Mouse (Mus musculus): ENCODE measurements at regions not wholly inside any gene's neighbourhood (a gene's known extent, or its start where the extent isn't known, plus 50 kb on each side); places are given as distances from the start of the nearest gene placed in this dataset.

- 89% methylated on average over 9 of the region's 9 CpGs for WGBS
- no peak overlapping the region for H3K27ac ChIP-seq
- no peak for ATAC-seq (replicated peaks)
- H3K4me1 ChIP-seq, result no peaks in the 10 kb centered on the region
- no peaks in the 10 kb centered on the region for H3K27me3 ChIP-seq (replicated peaks)
- H3K4me3 ChIP-seq, result no peak overlapping the region
- no peak overlapping the region for H3K4me2 ChIP-seq
- H3K36me3 ChIP-seq (replicated peaks), result no peaks in the 10 kb centered on the region
- no peak overlapping the region for H3K9ac ChIP-seq
- no peaks in the 10 kb centered on the region for H3K9me3 ChIP-seq
These were observed 54.5 kb upstream of the Cmc1 start for GRCm38 (mm10) chr9:118204456-118204855.

GRCm38 (mm10) chr9:118206483-118206882 is 56.5 kb upstream of the Cmc1 start:
- H3K9me3 ChIP-seq, result no peaks in the 10 kb centered on the region
- no peak overlapping the region for H3K4me2 ChIP-seq
- no peak overlapping the region for H3K9ac ChIP-seq
- H3K27ac ChIP-seq, result no peak overlapping the region
- H3K4me3 ChIP-seq, result no peak overlapping the region
- 94% methylated on average over 7 of the region's 7 CpGs for WGBS
- ATAC-seq (replicated peaks), result no peak
- H3K27me3 ChIP-seq (replicated peaks), result no peaks in the 10 kb centered on the region
- H3K36me3 ChIP-seq (replicated peaks), result no peaks in the 10 kb centered on the region
- H3K4me1 ChIP-seq, result no peaks in the 10 kb centered on the region

GRCm38 (mm10) chr9:118219696-118220095 is 69.7 kb upstream of the Cmc1 start:
- no peak overlapping the region for H3K4me2 ChIP-seq
- ATAC-seq (replicated peaks), result no peak
- no peaks in the 10 kb centered on the region for H3K4me1 ChIP-seq
- no peaks in the 10 kb centered on the region for H3K27me3 ChIP-seq (replicated peaks)
- H3K36me3 ChIP-seq (replicated peaks), result no peaks in the 10 kb centered on the region
- 93% methylated on average over 5 of the region's 5 CpGs for WGBS
- H3K9me3 ChIP-seq, result 0 out of 2 replicates have a peak, but pooled peaks cover 4% of the 10 kb centered on the region
- no peak overlapping the region for H3K9ac ChIP-seq
- no peak overlapping the region for H3K4me3 ChIP-seq
- no peak overlapping the region for H3K27ac ChIP-seq

- H3K27ac ChIP-seq, result no peak overlapping the region
- no peak overlapping the region for H3K9ac ChIP-seq
- no peak for ATAC-seq (replicated peaks)
- H3K4me1 ChIP-seq, result no peaks in the 10 kb centered on the region
- no peaks in the 10 kb centered on the region for H3K36me3 ChIP-seq (replicated peaks)
- H3K4me3 ChIP-seq, result no peak overlapping the region
- no peak overlapping the region for H3K4me2 ChIP-seq
- H3K9me3 ChIP-seq, result no peaks in the 10 kb centered on the region
- 79% methylated on average over 14 of the region's 14 CpGs for WGBS
- no peaks in the 10 kb centered on the region for H3K27me3 ChIP-seq (replicated peaks)
These were observed 71.2 kb upstream of the Cmc1 start for GRCm38 (mm10) chr9:118221186-118221585.

- H3K27me3 ChIP-seq (replicated peaks), result no peaks in the 10 kb centered on the region
- 35% methylated on average over 23 of the region's 23 CpGs for WGBS
These were observed 77.6 kb upstream of the Cmc1 start for GRCm38 (mm10) chr9:118227401-118228061.

GRCm38 (mm10) chr9:118228691-118229427 is 78.9 kb upstream of the Cmc1 start:
- WGBS, result 33% methylated on average over 19 of the region's 19 CpGs
- Histone ChIP-seq H3K27ac (no peak overlapping the region), H3K4me1 (peaks cover 15% of the 10 kb centered on the region), H3K36me3 (replicated peaks) (no peaks in the 10 kb centered on the region), H3K27me3 (replicated peaks) (no peaks in the 10 kb centered on the region), H3K4me3 (no peak overlapping the region), H3K9ac (no peak overlapping the region), H3K4me2 (no peak overlapping the region), H3K9me3 (no peaks in the 10 kb centered on the region)
- ATAC-seq (replicated peaks), result no peak

More at GRCm38 (mm10) chr9:118227401-118228061, 77.6 kb upstream of the Cmc1 start:
- Histone ChIP-seq H3K27ac (peak overlapping the region; percentile 55; the same call in 1 of the 2 replicates), H3K9me3 (no peaks in the 10 kb centered on the region), H3K4me1 (peaks cover 15% of the 10 kb centered on the region), H3K36me3 (replicated peaks) (no peaks in the 10 kb centered on the region), H3K4me3 (no peak overlapping the region), H3K4me2 (peak overlapping the region; percentile 24), H3K9ac (no peak overlapping the region)
- ATAC-seq (replicated peaks), result no peak

GRCm38 (mm10) chr9:118240711-118241110 is 90.7 kb upstream of the Cmc1 start:
- 60% methylated on average over 4 of the region's 4 CpGs for WGBS

GRCm38 (mm10) chr9:118246820-118247628 is 97.0 kb upstream of the Cmc1 start:
- Histone ChIP-seq H3K9ac (no peak overlapping the region), H3K27me3 (replicated peaks) (peaks cover 9% of the 10 kb centered on the region; the same call in 1 of the 2 replicates), H3K9me3 (no peaks in the 10 kb centered on the region), H3K4me3 (no peak overlapping the region), H3K4me2 (no peak overlapping the region), H3K27ac (no peak overlapping the region), H3K36me3 (replicated peaks) (no peaks in the 10 kb centered on the region), H3K4me1 (0 out of 2 replicates have a peak, but pooled peaks cover 7% of the 10 kb centered on the region)
- 37% methylated on average over 15 of the region's 15 CpGs for WGBS
- ATAC-seq (replicated peaks), result no peak

More at GRCm38 (mm10) chr9:118240711-118241110, 90.7 kb upstream of the Cmc1 start:
- Histone ChIP-seq H3K9me3 (no peaks in the 10 kb centered on the region), H3K4me2 (no peak overlapping the region), H3K4me1 (no peaks in the 10 kb centered on the region), H3K4me3 (no peak overlapping the region), H3K27me3 (replicated peaks) (no peaks in the 10 kb centered on the region), H3K9ac (no peak overlapping the region), H3K27ac (no peak overlapping the region), H3K36me3 (replicated peaks) (no peaks in the 10 kb centered on the region)
- no peak for ATAC-seq (replicated peaks)

- peaks cover 10% of the 10 kb centered on the region for H3K27me3 ChIP-seq (replicated peaks)
- H3K4me3 ChIP-seq, result no peak overlapping the region
- peaks cover 10% of the 10 kb centered on the region for H3K4me1 ChIP-seq
- no peak overlapping the region for H3K27ac ChIP-seq
- H3K4me2 ChIP-seq, result no peak overlapping the region
- no peaks in the 10 kb centered on the region for H3K9me3 ChIP-seq
- no peaks in the 10 kb centered on the region for H3K36me3 ChIP-seq (replicated peaks)
- H3K9ac ChIP-seq, result no peak overlapping the region
- no peak for ATAC-seq (replicated peaks)
These were observed 103.9 kb upstream of the Cmc1 start for GRCm38 (mm10) chr9:118253829-118254228.

GRCm38 (mm10) chr9:118255200-118255733 is 105.3 kb upstream of the Cmc1 start:
- peaks cover 15% of the 10 kb centered on the region for H3K27me3 ChIP-seq (replicated peaks)

GRCm38 (mm10) chr9:118255751-118256266 is 105.8 kb upstream of the Cmc1 start:
- peaks cover 10% of the 10 kb centered on the region for H3K4me1 ChIP-seq
- H3K4me3 ChIP-seq, result no peak overlapping the region
- 0 out of 2 replicates have a peak overlapping the region, but pooled peaks have one; percentile 29 for H3K27ac ChIP-seq
- H3K36me3 ChIP-seq (replicated peaks), result no peaks in the 10 kb centered on the region
- H3K4me2 ChIP-seq, result no peak overlapping the region
- ATAC-seq (replicated peaks), result peak; percentile 94
- H3K9me3 ChIP-seq, result no peaks in the 10 kb centered on the region
- no peak overlapping the region for H3K9ac ChIP-seq
- peaks cover 12% of the 10 kb centered on the region for H3K27me3 ChIP-seq (replicated peaks)
- 5% methylated on average over 11 of the region's 11 CpGs for WGBS

More at GRCm38 (mm10) chr9:118255200-118255733, 105.3 kb upstream of the Cmc1 start:
- H3K9me3 ChIP-seq, result no peaks in the 10 kb centered on the region
- no peak overlapping the region for H3K4me2 ChIP-seq
- H3K27ac ChIP-seq, result no peak overlapping the region
- peaks cover 10% of the 10 kb centered on the region for H3K4me1 ChIP-seq
- 19% methylated on average over 9 of the region's 9 CpGs for WGBS
- no peak overlapping the region for H3K4me3 ChIP-seq
- no peaks in the 10 kb centered on the region for H3K36me3 ChIP-seq (replicated peaks)
- ATAC-seq (replicated peaks), result peak; percentile 54; the same call in 1 of the 2 replicates
- H3K9ac ChIP-seq, result no peak overlapping the region

- Histone ChIP-seq H3K36me3 (replicated peaks) (no peaks in the 10 kb centered on the region), H3K4me3 (no peak overlapping the region), H3K9me3 (no peaks in the 10 kb centered on the region), H3K4me2 (no peak overlapping the region), H3K9ac (no peak overlapping the region), H3K27me3 (replicated peaks) (0 out of 2 replicates have a peak, but pooled peaks cover 3% of the 10 kb centered on the region), H3K4me1 (no peaks in the 10 kb centered on the region), H3K27ac (no peak overlapping the region)
- WGBS, result 48% methylated on average over 5 of the region's 5 CpGs
- no peak for ATAC-seq (replicated peaks)
These were observed 116.3 kb upstream of the Cmc1 start for GRCm38 (mm10) chr9:118266298-118266697.

Data from midbrain, embryonic 15.5 days (tissue).